Mouse (Mus musculus): ENCODE measurements around the gene Pin1. TPM values are rescaled to one million over a fixed set of nuclear protein-coding genes. Genes with fewer than 3 reads are reported as not detected.

The Pin1 gene
- polyA plus RNA-seq, 1 experiment from 2014 or later: 55.1 TPM

DNA sequence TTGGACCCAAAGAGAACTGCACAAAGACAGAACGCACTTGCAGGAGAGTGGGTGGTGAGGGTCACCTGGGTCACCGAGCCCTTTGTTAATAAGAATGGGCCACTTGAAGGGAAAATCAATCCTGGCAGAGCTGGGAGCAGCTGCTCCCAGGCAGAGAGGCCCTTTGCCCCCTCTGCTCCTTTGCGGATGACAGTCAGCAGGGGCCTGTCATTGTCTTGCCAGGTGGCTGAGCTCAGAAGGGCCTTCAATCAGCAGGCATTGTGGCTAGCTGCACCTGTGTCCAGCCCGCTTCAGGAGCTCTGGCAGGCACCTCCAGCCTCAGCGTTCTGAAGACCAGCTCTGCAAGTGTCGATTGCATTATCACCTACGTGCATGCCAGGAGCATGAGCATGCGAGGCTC is 45.6 kb downstream of the Pin1 start:
- no peaks in the 10 kb centered on the region for H3K9me3 ChIP-seq (ENCODE audit: control insufficient read depth, low read length)
- no peaks in the 10 kb centered on the region for H3K36me3 ChIP-seq (ENCODE audit: control insufficient read depth, insufficient read depth, low read length)
- H3K4me2 ChIP-seq (ENCODE audit: low read length): no peak overlapping the region
- WGBS: 29% methylated on average over 8 of the region's 8 CpGs
- ATAC-seq (replicated peaks; ENCODE audit: low FRiP score, low TSS enrichment, low read depth): no peak; the same call in 1 of the 2 replicates
- H3K9ac ChIP-seq (ENCODE audit: low read length): no peak overlapping the region
- no peak for DNase-seq (ENCODE audit: low spot score)
- H3K27me3 ChIP-seq (replicated peaks; ENCODE audit: control insufficient read depth, insufficient read depth, low read length): peaks cover 12% of the 10 kb centered on the region
- no peaks in the 10 kb centered on the region for H3K4me1 ChIP-seq (replicated peaks; ENCODE audit: control insufficient read depth, insufficient read depth, low read length)
- H3K27ac ChIP-seq (ENCODE audit: low read depth): no peak overlapping the region
- H3K4me3 ChIP-seq (ENCODE audit: low read depth, low read length): no peak overlapping the region

- no peaks in the 10 kb centered on the region for H3K9me3 ChIP-seq (ENCODE audit: control insufficient read depth, low read length)
- 72% methylated on average over 8 of the region's 8 CpGs for WGBS
- no peak overlapping the region for H3K4me3 ChIP-seq (ENCODE audit: low read depth, low read length)
- no peaks in the 10 kb centered on the region for H3K4me1 ChIP-seq (replicated peaks; ENCODE audit: control insufficient read depth, insufficient read depth, low read length)
- DNase-seq (ENCODE audit: low spot score): no peak
- no peak overlapping the region for H3K27ac ChIP-seq (ENCODE audit: low read depth)
- H3K36me3 ChIP-seq (ENCODE audit: control insufficient read depth, insufficient read depth, low read length): no peaks in the 10 kb centered on the region
- no peak overlapping the region for H3K4me2 ChIP-seq (ENCODE audit: low read length)
- no peak for ATAC-seq (replicated peaks; ENCODE audit: low FRiP score, low TSS enrichment, low read depth)
- no peaks in the 10 kb centered on the region for H3K27me3 ChIP-seq (replicated peaks; ENCODE audit: control insufficient read depth, insufficient read depth, low read length)
- no peak overlapping the region for H3K9ac ChIP-seq (ENCODE audit: low read length)
These were observed 52.0 kb downstream of the Pin1 start for GRCm38 (mm10) chr9:20703832-20704380.

DNA sequence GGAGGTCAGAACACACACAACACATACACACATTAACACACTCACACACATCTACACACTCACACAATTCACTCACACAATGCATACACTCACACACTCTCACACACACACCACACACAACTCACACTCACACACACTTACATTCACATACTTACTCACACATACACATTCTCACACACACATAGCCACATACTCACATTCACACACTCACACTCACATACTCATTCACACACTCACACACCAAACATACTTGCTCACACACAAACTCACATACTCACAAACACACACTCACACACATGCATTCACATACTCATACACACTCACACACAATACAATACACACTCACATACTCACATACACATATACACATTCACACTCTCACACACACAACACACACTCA is 53.5 kb downstream of the Pin1 start:
- Histone ChIP-seq H3K27ac (ENCODE audit: low read depth) (no peak overlapping the region), H3K36me3 (ENCODE audit: control insufficient read depth, insufficient read depth, low read length) (no peaks in the 10 kb centered on the region), H3K4me2 (ENCODE audit: low read length) (no peak overlapping the region), H3K27me3 (replicated peaks; ENCODE audit: control insufficient read depth, insufficient read depth, low read length) (no peaks in the 10 kb centered on the region), H3K9me3 (ENCODE audit: control insufficient read depth, low read length) (no peaks in the 10 kb centered on the region), H3K4me1 (replicated peaks; ENCODE audit: control insufficient read depth, insufficient read depth, low read length) (no peaks in the 10 kb centered on the region), H3K4me3 (ENCODE audit: low read depth, low read length) (no peak overlapping the region), H3K9ac (ENCODE audit: low read length) (no peak overlapping the region)
- ATAC-seq (replicated peaks; ENCODE audit: low FRiP score, low TSS enrichment, low read depth): no peak
- DNase-seq (ENCODE audit: low spot score): no peak

- no peak for ATAC-seq (replicated peaks; ENCODE audit: low FRiP score, low TSS enrichment, low read depth)
- no peak overlapping the region for H3K4me2 ChIP-seq (ENCODE audit: low read length)
These were observed 54.1 kb downstream of the Pin1 start for GRCm38 (mm10) chr9:20705981-20706380.

DNA sequence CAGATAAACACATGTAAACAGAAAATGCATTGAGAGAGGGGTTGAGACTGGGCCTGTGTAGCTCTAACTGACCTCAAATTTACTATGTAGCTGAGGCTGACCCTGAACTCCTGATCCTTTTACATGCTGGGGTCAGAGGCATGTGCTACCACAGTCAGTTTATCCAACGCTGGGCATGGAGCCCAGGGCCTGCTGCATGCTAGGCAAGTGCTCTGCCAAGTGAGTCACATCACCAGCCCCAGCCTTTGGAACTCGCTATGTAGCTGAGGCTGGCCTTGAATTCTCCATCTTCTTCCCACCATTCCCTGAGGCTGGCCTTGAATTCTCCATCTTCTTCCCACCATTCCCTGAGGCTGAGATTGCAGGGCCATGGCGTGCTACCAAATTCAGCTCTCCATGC is 58.6 kb downstream of the Pin1 start:
- no peaks in the 10 kb centered on the region for H3K4me1 ChIP-seq (replicated peaks; ENCODE audit: control insufficient read depth, insufficient read depth, low read length)
- H3K9ac ChIP-seq (ENCODE audit: low read length): no peak overlapping the region
- no peaks in the 10 kb centered on the region for H3K9me3 ChIP-seq (ENCODE audit: control insufficient read depth, low read length)
- DNase-seq (ENCODE audit: low spot score) (no peak), ATAC-seq (replicated peaks; ENCODE audit: low FRiP score, low TSS enrichment, low read depth) (no peak)
- H3K27ac ChIP-seq (ENCODE audit: low read depth): no peak overlapping the region
- no peaks in the 10 kb centered on the region for H3K36me3 ChIP-seq (ENCODE audit: control insufficient read depth, insufficient read depth, low read length)
- no peaks in the 10 kb centered on the region for H3K27me3 ChIP-seq (replicated peaks; ENCODE audit: control insufficient read depth, insufficient read depth, low read length)
- no peak overlapping the region for H3K4me2 ChIP-seq (ENCODE audit: low read length)
- H3K4me3 ChIP-seq (ENCODE audit: low read depth, low read length): no peak overlapping the region
- 83% methylated on average over 3 of the region's 3 CpGs for WGBS

More at GRCm38 (mm10) chr9:20705981-20706380, 54.1 kb downstream of the Pin1 start:
- Histone ChIP-seq H3K27ac (ENCODE audit: low read depth) (no peak overlapping the region), H3K4me1 (replicated peaks; ENCODE audit: control insufficient read depth, insufficient read depth, low read length) (no peaks in the 10 kb centered on the region), H3K36me3 (ENCODE audit: control insufficient read depth, insufficient read depth, low read length) (no peaks in the 10 kb centered on the region), H3K27me3 (replicated peaks; ENCODE audit: control insufficient read depth, insufficient read depth, low read length) (no peaks in the 10 kb centered on the region), H3K9me3 (ENCODE audit: control insufficient read depth, low read length) (no peaks in the 10 kb centered on the region), H3K9ac (ENCODE audit: low read length) (no peak overlapping the region), H3K4me3 (ENCODE audit: low read depth, low read length) (no peak overlapping the region)
- 18% methylated on average over 4 of the region's 4 CpGs for WGBS
- no peak for DNase-seq (ENCODE audit: low spot score)

DNA sequence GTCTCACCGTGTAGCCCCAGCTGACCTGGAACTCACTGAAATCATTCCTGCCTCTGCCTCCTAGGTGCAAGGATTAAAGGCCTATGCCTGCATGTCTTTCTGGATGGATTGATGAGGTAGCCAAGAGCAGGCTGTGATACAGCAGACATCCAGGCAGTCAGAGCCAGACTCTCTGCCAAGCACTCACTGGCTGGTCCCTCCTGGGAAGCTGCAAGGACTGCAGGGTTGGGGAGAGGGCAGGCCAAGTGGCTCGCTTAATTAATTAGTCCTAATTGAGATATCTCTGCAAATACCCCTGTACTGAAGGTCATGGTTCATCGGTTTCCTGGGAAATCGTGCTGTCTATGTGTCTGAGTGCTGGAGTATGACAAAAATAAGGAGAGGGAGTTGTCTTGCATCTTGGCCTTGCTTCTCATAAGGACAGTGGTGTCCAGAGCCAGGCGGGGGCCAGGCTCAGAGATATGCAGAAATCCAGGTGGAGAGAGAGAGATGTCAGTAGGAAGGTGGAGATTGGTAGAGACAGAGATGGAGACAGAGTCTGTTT is 61.1 kb downstream of the Pin1 start:
- ATAC-seq (replicated peaks; ENCODE audit: low FRiP score, low TSS enrichment, low read depth): no peak
- Histone ChIP-seq H3K27me3 (replicated peaks; ENCODE audit: control insufficient read depth, insufficient read depth, low read length) (no peaks in the 10 kb centered on the region), H3K36me3 (ENCODE audit: control insufficient read depth, insufficient read depth, low read length) (no peaks in the 10 kb centered on the region), H3K4me1 (replicated peaks; ENCODE audit: control insufficient read depth, insufficient read depth, low read length) (no peaks in the 10 kb centered on the region), H3K9me3 (ENCODE audit: control insufficient read depth, low read length) (no peaks in the 10 kb centered on the region), H3K4me2 (ENCODE audit: low read length) (no peak overlapping the region), H3K4me3 (ENCODE audit: low read depth, low read length) (no peak overlapping the region), H3K27ac (ENCODE audit: low read depth) (no peak overlapping the region), H3K9ac (ENCODE audit: low read length) (no peak overlapping the region)
- no peak for DNase-seq (ENCODE audit: low spot score)
- 76% methylated on average over 5 of the region's 5 CpGs for whole genome bisulfite sequencing

DNA sequence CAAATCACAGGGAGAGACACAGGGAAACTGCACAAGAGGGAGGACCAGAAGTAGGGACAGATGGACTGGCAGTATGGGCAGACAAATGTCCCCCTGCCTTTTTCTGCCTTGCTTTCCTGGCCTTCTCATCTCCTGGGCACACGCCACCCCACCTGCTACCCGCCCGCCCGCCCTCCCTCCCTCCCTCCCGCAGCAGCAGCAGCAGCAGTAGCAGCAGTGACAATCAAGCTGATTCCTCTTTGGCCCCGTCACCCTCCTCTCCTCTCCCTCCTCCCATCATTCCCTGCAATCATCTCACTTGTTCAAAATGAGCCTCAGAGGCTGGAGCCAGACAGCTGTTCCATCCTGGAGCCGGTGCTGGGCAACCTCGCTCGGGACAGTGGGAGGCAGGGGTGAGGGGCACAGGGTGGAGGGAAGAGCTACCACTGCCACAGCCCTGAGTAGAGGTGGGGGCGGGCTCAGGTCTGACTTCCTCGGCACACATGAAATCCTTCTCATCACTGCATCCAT is 61.6 kb downstream of the Pin1 start:
- ATAC-seq (replicated peaks; ENCODE audit: low FRiP score, low TSS enrichment, low read depth): no peak
- no peaks in the 10 kb centered on the region for H3K36me3 ChIP-seq (ENCODE audit: control insufficient read depth, insufficient read depth, low read length)
- H3K4me3 ChIP-seq (ENCODE audit: low read depth, low read length): no peak overlapping the region
- H3K27ac ChIP-seq (ENCODE audit: low read depth): no peak overlapping the region
- no peaks in the 10 kb centered on the region for H3K9me3 ChIP-seq (ENCODE audit: control insufficient read depth, low read length)
- H3K4me1 ChIP-seq (replicated peaks; ENCODE audit: control insufficient read depth, insufficient read depth, low read length): no peaks in the 10 kb centered on the region
- H3K9ac ChIP-seq (ENCODE audit: low read length): no peak overlapping the region
- no peaks in the 10 kb centered on the region for H3K27me3 ChIP-seq (replicated peaks; ENCODE audit: control insufficient read depth, insufficient read depth, low read length)
- H3K4me2 ChIP-seq (ENCODE audit: low read length): no peak overlapping the region
- 35% methylated on average over 7 of the region's 11 CpGs for WGBS
- DNase-seq (ENCODE audit: low spot score): no peak

- H3K4me1 ChIP-seq (replicated peaks; ENCODE audit: control insufficient read depth, insufficient read depth, low read length): no peaks in the 10 kb centered on the region
- no peak for DNase-seq (ENCODE audit: low spot score)
- no peak overlapping the region for H3K27ac ChIP-seq (ENCODE audit: low read depth)
- 71% methylated on average over 7 of the region's 7 CpGs for WGBS
- no peaks in the 10 kb centered on the region for H3K36me3 ChIP-seq (ENCODE audit: control insufficient read depth, insufficient read depth, low read length)
- H3K9ac ChIP-seq (ENCODE audit: low read length): no peak overlapping the region
- no peak for ATAC-seq (replicated peaks; ENCODE audit: low FRiP score, low TSS enrichment, low read depth)
- H3K4me2 ChIP-seq (ENCODE audit: low read length): no peak overlapping the region
- no peaks in the 10 kb centered on the region for H3K9me3 ChIP-seq (ENCODE audit: control insufficient read depth, low read length)
- H3K27me3 ChIP-seq (replicated peaks; ENCODE audit: control insufficient read depth, insufficient read depth, low read length): no peaks in the 10 kb centered on the region
- H3K4me3 ChIP-seq (ENCODE audit: low read depth, low read length): no peak overlapping the region
These were observed 63.4 kb downstream of the Pin1 start for GRCm38 (mm10) chr9:20715332-20715731.
